Mouse (Mus musculus): ENCODE results near the gene Olfm4. TPM values are rescaled to one million over a fixed set of nuclear protein-coding genes. Genes with fewer than 3 reads are reported as not detected.

Olfm4 gene
- polyA plus RNA-seq (2021; fragmentation: Nextera tagmentation), result 1.9 and 2.0 TPM in 2 replicates
- long read RNA-seq, experiment 1, partial matches to known transcripts, result 0 of 2 reads
- long read RNA-seq, experiment 1, other reads (novel, unspliced or antisense), result 2 of 2 reads
- long read RNA-seq, experiment 2, result 0 reads

GRCm38 (mm10) chr14:79983781-79984180 lies at the start of gene Olfm4:
Olfm4 (plus strand) TSS chr14:79984081.

Other genes starting within 250 kb of the Olfm4 start
- gene Pcdh8, start 212.8 kb upstream of the Olfm4 start, polyA plus RNA-seq (2021; fragmentation: Nextera tagmentation), result 15.0 and 15.8 TPM in 2 replicates